Mouse (Mus musculus) embryonic facial prominence, embryonic 13.5 days (tissue): ENCODE data around the gene Atrip. TPM values are rescaled to one million over a fixed set of nuclear protein-coding genes. Genes with fewer than 3 reads are reported as not detected.

Source experiments
- ATAC-seq: fragments of 200-750 bp; cut with Nextera tagmentation; 2 replicates; pipeline ENCODE4 v1.8.0; 2017; ENCODE audit warnings: low read depth; ENCODE audit not compliant: insufficient number of reproducible peaks, insufficient read depth, low FRiP score, low TSS enrichment
- H3K27ac ChIP-seq: fragments of 300-500 bp; sonication (generic); 2 replicates; pipeline ENCODE4 v1.5.1; 2015; ENCODE audit warnings: moderate library complexity, mild to moderate bottlenecking, inconsistent platforms
- H3K27me3 ChIP-seq: fragments of 300-500 bp; sonication (generic); 2 replicates; pipeline ENCODE4 v1.6.1; 2015; ENCODE audit warnings: mild to moderate bottlenecking, inconsistent platforms
- H3K36me3 ChIP-seq: fragments of 300-500 bp; sonication (generic); 2 replicates; pipeline ENCODE4 v1.6.1; 2015; ENCODE audit warnings: mild to moderate bottlenecking, inconsistent platforms
- H3K4me1 ChIP-seq: fragments of 300-500 bp; sonication (generic); 2 replicates; pipeline ENCODE4 v1.6.1; 2015; ENCODE audit warnings: inconsistent platforms
- H3K4me2 ChIP-seq: fragments of 300-500 bp; sonication (generic); 2 replicates; pipeline ENCODE4 v1.6.1; 2015; ENCODE audit warnings: moderate library complexity, mild to moderate bottlenecking, inconsistent platforms
- H3K4me3 ChIP-seq: fragments of 300-500 bp; sonication (generic); 2 replicates; pipeline ENCODE4 v1.5.1; 2015; ENCODE audit warnings: mild to moderate bottlenecking, inconsistent platforms
- H3K9ac ChIP-seq: fragments of 300-500 bp; sonication (generic); 2 replicates; pipeline ENCODE4 v1.6.1; 2015; ENCODE audit warnings: mild to moderate bottlenecking, inconsistent platforms
- H3K9me3 ChIP-seq: fragments of 300-500 bp; sonication (generic); 2 replicates; pipeline ENCODE4 v1.6.1; 2016; ENCODE audit warnings: inconsistent platforms
- WGBS: fragments of 180-500 bp; shearing (Covaris S2); methylation state at CpG from one replicate; pipeline ENCODE4 v1.1.7; 2015; ENCODE audit warnings: mixed read lengths; 5-methylcytosine and 5-hydroxymethylcytosine counted together
- polyA plus RNA-seq: library from polyadenylated mRNA; unstranded; fragments of >200 nt; fragmentation: Nextera tagmentation; extraction: Ambion mirVana; gene quantifications from 2 replicates; pipeline ENCODE4 v1.2.1, GENCODE M21; 2015

Gene Atrip
- polyA plus RNA-seq, 1 experiment from 2014 or later, result 29.6 TPM

DNA sequence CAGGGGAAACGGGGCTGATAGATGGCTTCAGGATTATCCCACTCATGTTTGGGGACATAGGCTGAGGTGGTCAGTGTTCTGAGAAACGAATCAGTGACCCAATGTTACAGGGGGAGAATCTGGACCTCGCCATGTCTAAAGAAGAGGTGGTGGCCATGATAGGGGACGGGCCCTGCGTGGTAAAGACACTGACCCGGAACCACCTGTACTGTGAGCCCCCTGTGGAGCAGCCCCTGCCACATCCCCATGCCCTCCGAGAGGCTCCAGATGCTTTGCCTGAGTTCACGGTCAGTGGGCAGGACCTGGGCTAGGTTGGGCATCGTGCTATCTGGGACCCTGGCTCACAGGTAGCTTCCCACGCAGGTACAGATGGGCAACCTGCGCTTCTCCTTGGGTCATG is 36.3 kb upstream of the Atrip start:
- no peak overlapping the region for H3K4me2 ChIP-seq
- no peak overlapping the region for H3K9ac ChIP-seq
- WGBS, result 96% methylated on average over 11 of the region's 11 CpGs
- no peak for ATAC-seq
- H3K4me3 ChIP-seq, result no peak overlapping the region
- no peaks in the 10 kb centered on the region for H3K9me3 ChIP-seq
- no peak overlapping the region for H3K27ac ChIP-seq
- no peaks in the 10 kb centered on the region; the same call in 1 of the 2 replicates for H3K4me1 ChIP-seq
- H3K36me3 ChIP-seq, result peaks cover 95% of the 10 kb centered on the region
- no peaks in the 10 kb centered on the region for H3K27me3 ChIP-seq

DNA sequence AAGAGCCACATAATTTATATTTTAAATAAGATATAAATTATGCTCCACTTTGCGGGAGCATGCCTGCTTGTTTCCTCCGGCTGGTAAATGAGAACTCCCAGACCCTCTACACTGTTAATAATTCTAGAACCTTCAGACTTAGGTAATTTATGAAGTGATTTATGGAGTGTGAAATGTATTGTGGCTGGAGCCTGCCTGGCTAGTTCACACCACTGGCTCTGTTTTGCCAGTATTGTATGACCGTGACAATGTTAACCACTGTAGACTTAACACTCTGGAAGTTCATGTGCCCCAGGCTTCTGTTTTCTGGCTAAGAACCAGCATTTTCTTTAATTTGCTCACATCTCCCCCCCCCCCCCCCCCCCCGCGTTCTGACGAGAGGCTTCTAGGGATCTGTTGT is 33.4 kb upstream of the Atrip start:
- H3K27me3 ChIP-seq, result no peaks in the 10 kb centered on the region
- no peak overlapping the region for H3K9ac ChIP-seq
- peaks cover 95% of the 10 kb centered on the region for H3K36me3 ChIP-seq
- no peak overlapping the region for H3K4me3 ChIP-seq
- no peak overlapping the region for H3K4me2 ChIP-seq
- no peak for ATAC-seq
- 77% methylated on average over 5 of the region's 6 CpGs for WGBS
- H3K9me3 ChIP-seq, result no peaks in the 10 kb centered on the region
- H3K4me1 ChIP-seq, result peaks cover 7% of the 10 kb centered on the region
- no peak overlapping the region for H3K27ac ChIP-seq

DNA sequence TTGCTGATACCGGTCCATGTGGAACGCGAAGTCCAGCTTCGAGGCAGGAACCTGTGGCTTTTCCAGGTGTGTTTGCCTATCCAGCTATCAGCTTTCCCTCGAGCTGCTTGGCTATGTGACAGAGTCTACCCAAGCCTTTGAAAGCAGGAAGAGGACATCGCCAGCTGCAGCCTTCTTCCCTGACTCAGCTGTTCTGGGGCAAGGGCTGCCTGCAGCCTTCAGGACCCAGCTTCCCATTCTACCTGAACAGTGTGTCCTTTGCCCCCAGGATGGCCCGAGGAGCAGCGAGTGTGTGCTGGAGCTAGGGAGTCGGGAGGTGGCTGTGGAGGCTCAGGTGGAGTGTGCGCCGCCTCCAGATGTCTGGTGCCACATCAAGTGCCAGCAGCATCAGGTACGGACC is 31.7 kb upstream of the Atrip start:
- H3K36me3 ChIP-seq, result peaks cover 93% of the 10 kb centered on the region
- no peaks in the 10 kb centered on the region for H3K9me3 ChIP-seq
- H3K9ac ChIP-seq, result no peak overlapping the region
- no peak for ATAC-seq
- no peak overlapping the region for H3K4me3 ChIP-seq
- no peak overlapping the region for H3K4me2 ChIP-seq
- H3K27me3 ChIP-seq, result no peaks in the 10 kb centered on the region
- no peak overlapping the region for H3K27ac ChIP-seq
- H3K4me1 ChIP-seq, result peaks cover 16% of the 10 kb centered on the region
- 93% methylated on average over 12 of the region's 12 CpGs for WGBS

DNA sequence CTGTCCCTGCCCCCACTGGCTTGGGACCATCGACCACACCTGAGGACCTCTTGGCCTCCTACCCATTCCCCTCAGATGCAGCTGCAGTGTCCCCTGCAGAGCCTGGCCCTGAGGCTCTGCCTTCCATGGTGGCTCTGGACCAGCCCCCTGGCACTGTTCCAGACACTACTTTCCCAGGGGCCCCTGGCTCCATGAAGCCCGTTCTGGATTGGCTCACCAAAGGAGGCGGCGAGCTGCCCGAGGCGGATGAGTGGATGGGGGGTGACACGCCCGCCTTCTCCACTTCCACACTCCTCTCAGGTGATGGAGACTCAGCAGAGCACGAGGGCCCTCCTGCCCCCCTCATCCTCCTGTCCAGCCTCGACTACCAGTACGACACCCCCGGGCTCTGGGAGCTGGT is 31.1 kb upstream of the Atrip start:
- ATAC-seq, result no peak
- H3K27me3 ChIP-seq, result no peaks in the 10 kb centered on the region
- no peak overlapping the region for H3K27ac ChIP-seq
- H3K9ac ChIP-seq, result 0 out of 2 replicates have a peak overlapping the region, but pooled peaks have one; percentile 36
- no peak overlapping the region for H3K4me2 ChIP-seq
- WGBS, result 81% methylated on average over 12 of the region's 12 CpGs
- H3K36me3 ChIP-seq, result peaks cover 93% of the 10 kb centered on the region
- H3K9me3 ChIP-seq, result no peaks in the 10 kb centered on the region
- peaks cover 16% of the 10 kb centered on the region for H3K4me1 ChIP-seq
- H3K4me3 ChIP-seq, result no peak overlapping the region

DNA sequence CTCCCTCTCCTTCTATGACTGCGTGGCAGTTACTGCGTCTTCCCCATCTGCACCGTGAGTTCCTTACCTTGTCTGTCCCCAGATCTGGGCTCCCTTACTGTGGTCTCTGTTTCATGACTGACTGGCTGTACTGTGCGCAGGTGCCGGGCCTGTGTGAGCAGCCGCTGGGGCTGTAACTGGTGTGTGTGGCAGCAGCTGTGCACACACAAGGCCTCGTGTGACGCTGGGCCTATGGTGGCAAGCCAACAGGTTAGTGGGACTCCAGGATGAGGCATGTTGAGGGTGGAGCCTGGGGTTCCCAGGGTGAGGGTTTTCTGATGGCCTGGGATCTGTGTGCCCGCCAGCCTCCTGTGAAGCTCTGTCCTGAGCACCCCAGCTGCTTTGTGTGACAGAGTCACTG is 30.2 kb upstream of the Atrip start:
- Histone ChIP-seq H3K4me2 (no peak overlapping the region), H3K9ac (0 out of 2 replicates have a peak overlapping the region, but pooled peaks have one; percentile 36), H3K27me3 (no peaks in the 10 kb centered on the region), H3K4me3 (no peak overlapping the region), H3K27ac (no peak overlapping the region), H3K9me3 (no peaks in the 10 kb centered on the region), H3K36me3 (peaks cover 92% of the 10 kb centered on the region), H3K4me1 (peaks cover 22% of the 10 kb centered on the region)
- no peak for ATAC-seq
- WGBS, result 92% methylated on average over 9 of the region's 9 CpGs

DNA sequence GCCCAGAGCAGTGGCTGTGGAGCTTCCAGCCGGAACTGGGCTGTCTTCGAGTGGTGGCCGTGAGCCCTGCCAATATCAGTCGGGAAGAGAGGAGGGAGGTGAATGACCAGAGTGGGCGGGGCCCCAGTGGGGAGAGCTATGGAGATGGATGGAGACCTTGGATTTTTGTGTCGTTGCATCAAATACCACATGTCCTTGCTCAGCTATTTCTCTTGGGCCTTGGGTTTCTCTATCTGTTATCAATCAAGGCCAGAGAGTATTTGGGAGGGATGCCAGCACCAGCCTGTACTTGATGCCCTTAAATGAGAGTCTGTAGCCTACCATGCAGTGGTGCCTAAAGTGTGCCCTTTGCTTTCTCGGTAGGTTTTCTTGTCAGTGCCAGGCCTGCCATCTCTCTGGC is 29.3 kb upstream of the Atrip start:
- Histone ChIP-seq H3K27me3 (no peaks in the 10 kb centered on the region), H3K4me1 (peaks cover 31% of the 10 kb centered on the region), H3K9me3 (no peaks in the 10 kb centered on the region), H3K9ac (no peak overlapping the region), H3K4me2 (no peak overlapping the region), H3K27ac (no peak overlapping the region), H3K36me3 (peaks cover 84% of the 10 kb centered on the region), H3K4me3 (no peak overlapping the region)
- ATAC-seq, result no peak
- WGBS, result 76% methylated on average over 7 of the region's 7 CpGs

DNA sequence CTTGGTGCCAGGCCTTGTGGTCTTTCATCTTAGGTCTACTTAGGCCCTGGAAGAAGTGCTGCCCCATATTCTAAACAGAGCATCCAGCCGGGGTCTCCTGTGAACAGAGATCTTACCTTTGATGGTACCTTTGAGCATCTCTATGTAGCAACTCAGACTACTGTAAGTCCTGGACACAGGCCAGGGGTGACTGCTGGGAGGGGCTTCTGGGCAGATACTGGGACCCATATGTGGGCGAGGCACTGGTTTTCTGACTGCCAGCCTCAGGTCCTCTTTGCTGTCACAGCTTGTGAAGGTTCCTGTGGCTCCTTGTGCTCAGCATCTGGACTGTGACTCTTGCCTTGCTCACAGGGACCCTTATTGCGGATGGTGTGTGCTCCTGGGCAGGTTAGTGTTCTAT is 28.6 kb upstream of the Atrip start:
- Histone ChIP-seq H3K36me3 (peaks cover 77% of the 10 kb centered on the region), H3K4me1 (peaks cover 38% of the 10 kb centered on the region), H3K9ac (0 out of 2 replicates have a peak overlapping the region, but pooled peaks have one; percentile 6), H3K4me2 (no peak overlapping the region), H3K27me3 (no peaks in the 10 kb centered on the region), H3K4me3 (no peak overlapping the region), H3K27ac (no peak overlapping the region), H3K9me3 (no peaks in the 10 kb centered on the region)
- no peak for ATAC-seq
- WGBS, result 95% methylated on average over 3 of the region's 3 CpGs

DNA sequence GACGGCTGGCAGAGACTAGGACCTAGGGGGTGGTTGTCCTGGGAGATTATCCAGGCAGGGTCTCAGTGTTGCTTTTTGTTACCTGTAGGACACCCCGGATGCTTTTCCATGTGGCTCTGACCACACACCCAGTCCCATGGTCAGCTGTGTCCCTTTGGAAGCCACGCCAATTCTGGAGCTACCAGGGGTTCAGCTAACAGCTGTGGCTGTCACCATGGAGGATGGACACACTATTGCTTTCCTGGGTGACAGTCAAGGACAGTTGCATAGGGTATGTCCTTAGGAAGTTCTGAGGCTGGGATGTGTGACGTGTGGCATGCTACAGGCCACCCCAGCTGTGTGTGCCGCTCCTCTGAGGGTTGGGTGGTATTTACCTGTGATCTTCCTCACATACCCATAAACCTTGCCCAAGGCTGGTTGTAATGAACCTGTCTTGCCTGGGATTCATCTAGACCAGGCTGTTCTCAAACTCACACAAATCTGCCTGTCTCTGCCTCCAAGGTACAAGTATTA is 28.1 kb upstream of the Atrip start:
- H3K27ac ChIP-seq, result no peak overlapping the region
- no peaks in the 10 kb centered on the region for H3K9me3 ChIP-seq
- no peak overlapping the region for H3K9ac ChIP-seq
- no peak overlapping the region for H3K4me2 ChIP-seq
- peaks cover 43% of the 10 kb centered on the region for H3K4me1 ChIP-seq
- 86% methylated on average over 5 of the region's 5 CpGs for WGBS
- H3K27me3 ChIP-seq, result no peaks in the 10 kb centered on the region
- no peak overlapping the region for H3K4me3 ChIP-seq
- ATAC-seq, result no peak
- peaks cover 76% of the 10 kb centered on the region for H3K36me3 ChIP-seq

DNA sequence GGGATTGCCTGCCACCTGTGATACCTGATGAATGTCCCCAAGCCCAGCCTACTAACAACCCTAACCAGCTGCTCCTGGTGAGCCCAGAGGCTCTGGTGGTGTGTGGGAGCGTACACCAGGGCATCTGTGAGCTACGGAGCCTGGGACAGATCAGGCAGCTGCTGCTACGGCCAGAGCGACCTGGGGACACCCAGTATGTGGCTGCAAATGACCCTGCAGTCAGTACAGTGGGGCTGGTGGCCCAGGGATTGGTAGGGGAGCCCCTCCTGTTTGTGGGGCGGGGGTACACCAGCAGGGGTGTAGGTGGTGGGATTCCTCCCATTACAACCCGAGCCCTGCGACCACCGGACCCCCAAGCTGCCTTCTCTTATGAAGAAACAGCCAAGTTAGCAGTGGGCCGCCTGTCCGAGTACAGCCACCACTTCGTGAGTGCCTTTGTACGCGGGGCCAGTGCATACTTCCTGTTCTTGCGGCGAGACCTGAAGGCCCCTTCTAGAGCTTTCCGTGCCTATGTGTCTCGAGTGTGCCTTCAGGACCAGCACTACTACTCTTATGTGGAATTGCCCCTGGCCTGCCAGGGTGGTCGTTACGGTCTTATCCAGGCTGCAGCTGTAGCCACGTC is 26.5 kb upstream of the Atrip start:
- Histone ChIP-seq H3K4me3 (no peak overlapping the region), H3K4me1 (peaks cover 53% of the 10 kb centered on the region), H3K27me3 (no peaks in the 10 kb centered on the region), H3K36me3 (peaks cover 60% of the 10 kb centered on the region), H3K4me2 (no peak overlapping the region), H3K27ac (no peak overlapping the region), H3K9ac (no peak overlapping the region), H3K9me3 (no peaks in the 10 kb centered on the region)
- no peak for ATAC-seq
- WGBS, result 87% methylated on average over 20 of the region's 20 CpGs

DNA sequence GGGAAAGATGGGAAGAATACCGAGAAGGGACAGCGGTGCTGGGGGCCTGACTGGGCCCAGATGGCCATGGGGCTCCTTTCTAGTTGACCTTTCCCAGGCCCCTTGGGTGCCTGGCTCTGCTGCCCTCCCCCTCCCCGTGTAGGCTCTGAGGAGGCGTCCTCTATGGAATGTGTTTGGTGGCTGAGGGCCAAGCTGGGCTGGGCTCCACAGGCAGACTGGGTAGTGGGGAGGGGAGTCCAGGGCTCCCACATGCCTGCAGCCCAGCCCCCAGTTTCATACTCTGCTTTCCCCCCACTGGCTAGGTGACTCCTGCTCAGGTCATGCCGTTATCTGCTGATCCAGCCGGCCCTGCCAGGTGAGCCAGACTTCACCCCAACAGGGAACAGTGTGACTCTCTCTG is 25.0 kb upstream of the Atrip start:
- ATAC-seq, result no peak
- Histone ChIP-seq H3K36me3 (peaks cover 46% of the 10 kb centered on the region), H3K4me2 (peak overlapping the region; percentile 81), H3K4me3 (0 out of 2 replicates have a peak overlapping the region, but pooled peaks have one; percentile 2), H3K27ac (peak overlapping the region; percentile 100), H3K4me1 (peaks cover 54% of the 10 kb centered on the region), H3K27me3 (no peaks in the 10 kb centered on the region), H3K9me3 (no peaks in the 10 kb centered on the region), H3K9ac (peak overlapping the region; percentile 97; the same call in 1 of the 2 replicates)
- 72% methylated on average over 4 of the region's 6 CpGs for WGBS

DNA sequence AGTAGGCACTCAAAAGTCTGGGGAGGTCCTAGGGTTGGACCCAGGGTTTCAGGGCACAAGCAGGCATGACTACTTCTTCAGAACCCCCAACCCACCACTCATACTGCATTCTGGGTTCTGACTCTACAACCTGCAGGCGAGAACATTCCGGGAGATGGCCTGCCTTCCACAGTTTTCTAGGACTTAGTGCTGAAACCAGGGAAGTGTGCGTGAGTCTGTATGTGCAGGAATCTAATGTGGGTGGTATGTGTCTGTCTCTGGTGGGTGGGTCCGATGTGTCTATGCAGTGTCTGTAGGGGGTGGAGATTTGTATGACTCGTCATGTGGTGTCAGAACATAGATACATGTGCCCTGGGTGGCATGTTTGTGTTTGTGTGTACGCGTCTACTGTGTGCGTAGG is 24.4 kb upstream of the Atrip start:
- peak overlapping the region; percentile 100 for H3K27ac ChIP-seq
- no peak for ATAC-seq
- peaks cover 40% of the 10 kb centered on the region for H3K36me3 ChIP-seq
- no peaks in the 10 kb centered on the region for H3K27me3 ChIP-seq
- no peaks in the 10 kb centered on the region for H3K9me3 ChIP-seq
- H3K4me1 ChIP-seq, result peaks cover 59% of the 10 kb centered on the region
- H3K4me2 ChIP-seq, result peak overlapping the region; percentile 81
- peak overlapping the region; percentile 71; the same call in 1 of the 2 replicates for H3K4me3 ChIP-seq
- WGBS, result 78% methylated on average over 8 of the region's 8 CpGs
- H3K9ac ChIP-seq, result peak overlapping the region; percentile 97; the same call in 1 of the 2 replicates

DNA sequence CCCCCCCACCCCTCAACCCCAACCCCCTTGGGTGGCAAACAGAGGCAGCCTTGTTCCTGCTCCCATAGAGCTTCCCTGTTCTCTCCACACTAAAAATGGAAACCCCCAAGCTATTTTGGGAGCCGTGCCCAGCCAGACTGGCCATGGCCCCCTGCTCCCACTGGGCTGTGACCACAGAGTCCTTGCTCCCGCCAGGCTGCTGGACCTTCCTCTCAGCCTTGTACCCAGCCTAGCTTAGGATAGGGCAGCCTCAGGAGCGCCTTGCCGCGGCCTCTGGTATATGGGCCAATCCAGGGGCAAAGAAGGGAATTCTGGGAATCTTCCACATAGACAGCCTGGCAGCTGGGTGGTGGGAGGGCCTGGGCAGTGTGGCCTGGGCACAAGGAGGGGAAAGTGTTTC is 23.9 kb upstream of the Atrip start:
- ATAC-seq, result no peak
- no peaks in the 10 kb centered on the region for H3K9me3 ChIP-seq
- H3K4me2 ChIP-seq, result peak overlapping the region; percentile 81
- peak overlapping the region; percentile 71 for H3K4me3 ChIP-seq
- H3K27me3 ChIP-seq, result no peaks in the 10 kb centered on the region
- H3K36me3 ChIP-seq, result peaks cover 36% of the 10 kb centered on the region
- WGBS, result 33% methylated on average over 5 of the region's 5 CpGs
- H3K27ac ChIP-seq, result peak overlapping the region; percentile 100
- H3K9ac ChIP-seq, result peak overlapping the region; percentile 97
- peaks cover 64% of the 10 kb centered on the region for H3K4me1 ChIP-seq
